Mouse (Mus musculus) adrenal gland, postnatal 14 days (tissue): ENCODE data around the gene Olfr324. TPM values are rescaled to one million over a fixed set of nuclear protein-coding genes. Genes with fewer than 3 reads are reported as not detected.

ENCODE experiments used
- DNase-seq: peaks from one replicate; pipeline ENCODE4 v3.0.0; 2021; ENCODE audit warnings: mixed read lengths
- long read RNA-seq, 2 experiments: library from polyadenylated mRNA; stranded (forward); transcript quantifications; one replicate each; pipeline ENCODE4 v2.0.0; 2021
- total RNA-seq: library from RNA; stranded (reverse); gene quantifications from 2 replicates; pipeline ENCODE4 v1.2.3, GENCODE M21; 2021

Olfr324 gene
- total RNA-seq = not detected in 2 replicates
- long read RNA-seq, experiment 1 = 0 reads
- long read RNA-seq, experiment 2 = 0 reads

- no peak for DNase-seq
Measured at GRCm38 (mm10) chr11:58594814-58595213, at the start of gene Olfr324. Olfr324 (plus strand) TSS chr11:58595114.

DNA sequence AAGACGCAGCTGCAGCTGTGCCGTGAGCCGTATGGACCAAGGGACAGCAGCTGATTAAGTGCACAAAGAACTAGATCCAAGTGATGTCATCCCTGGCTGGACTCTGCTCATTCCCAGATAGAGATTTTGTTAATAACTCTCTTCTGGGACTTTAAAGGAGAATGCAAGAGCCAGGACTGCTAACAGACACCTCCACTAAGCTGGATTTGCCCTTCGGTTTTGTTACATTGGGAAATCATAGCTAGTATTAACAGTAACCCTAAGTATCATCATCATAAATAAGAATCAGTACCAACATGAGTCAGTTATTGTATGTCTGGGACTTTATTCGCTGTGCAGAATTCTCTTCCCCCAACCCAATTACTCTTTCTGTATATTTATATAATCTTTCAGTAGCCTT, 48.6 kb upstream of the Olfr324 start, which contains the start of gene Olfr329-ps:
Olfr329-ps (minus strand) TSS at position 101 of the 400 bp plus-strand sequence.
- DNase-seq = no peak

DNA sequence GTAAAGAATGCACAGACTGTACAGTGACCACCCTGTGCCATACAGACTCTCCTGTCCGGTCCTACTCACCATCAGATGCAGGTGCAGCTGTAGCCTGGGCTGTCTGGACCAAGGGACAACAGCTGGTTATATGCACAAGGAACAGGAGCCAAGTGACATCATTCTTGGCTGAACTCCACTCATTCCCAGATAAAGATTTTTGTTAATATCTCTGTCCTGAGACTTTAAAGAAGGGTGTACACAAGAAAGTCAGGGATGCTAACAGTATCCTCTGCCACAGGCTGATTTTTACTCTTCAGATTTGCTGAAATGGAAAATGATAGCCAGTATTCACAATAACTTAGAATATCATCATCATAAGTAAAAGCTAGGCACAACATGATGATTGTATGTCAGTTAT, 39.4 kb upstream of the Olfr324 start, which contains the start of gene Olfr328:
Olfr328 (minus strand) TSS at position 101 of the 400 bp plus-strand sequence.
- no peak for DNase-seq

GRCm38 (mm10) chr11:58570405-58570804, 24.5 kb upstream of the Olfr324 start, which contains the start of gene Olfr224:
Olfr224 (minus strand) TSS chr11:58570553.
- DNase-seq = no peak

GRCm38 (mm10) chr11:58577430-58577829, 17.5 kb upstream of the Olfr324 start, which contains the start of gene Olfr325:
Olfr325 (plus strand) TSS chr11:58577730.
- DNase-seq = no peak

DNA sequence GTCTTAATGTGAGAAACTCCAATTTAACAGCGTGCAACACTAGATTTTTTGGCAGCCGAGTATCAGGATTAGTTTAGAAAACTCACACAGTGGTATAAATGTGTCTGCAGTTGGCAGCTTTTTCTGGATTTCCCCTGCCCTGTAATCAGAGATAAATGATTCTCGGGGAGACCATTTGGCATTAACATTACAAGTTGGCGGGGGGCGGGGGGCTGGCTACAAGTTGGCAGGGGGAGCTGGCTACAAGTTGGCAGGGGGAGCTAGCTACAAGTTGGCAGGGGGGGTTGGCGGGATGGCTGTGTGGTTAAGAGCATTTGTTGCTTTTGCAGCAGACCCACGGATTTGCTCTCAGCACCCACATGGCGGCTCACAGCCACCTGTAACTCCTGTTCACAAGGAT, 16.3 kb upstream of the Olfr324 start:
- no peak for DNase-seq

- peak; percentile 61 for DNase-seq
Measured at GRCm38 (mm10) chr11:58587898-58588348, 7.0 kb upstream of the Olfr324 start.

DNA sequence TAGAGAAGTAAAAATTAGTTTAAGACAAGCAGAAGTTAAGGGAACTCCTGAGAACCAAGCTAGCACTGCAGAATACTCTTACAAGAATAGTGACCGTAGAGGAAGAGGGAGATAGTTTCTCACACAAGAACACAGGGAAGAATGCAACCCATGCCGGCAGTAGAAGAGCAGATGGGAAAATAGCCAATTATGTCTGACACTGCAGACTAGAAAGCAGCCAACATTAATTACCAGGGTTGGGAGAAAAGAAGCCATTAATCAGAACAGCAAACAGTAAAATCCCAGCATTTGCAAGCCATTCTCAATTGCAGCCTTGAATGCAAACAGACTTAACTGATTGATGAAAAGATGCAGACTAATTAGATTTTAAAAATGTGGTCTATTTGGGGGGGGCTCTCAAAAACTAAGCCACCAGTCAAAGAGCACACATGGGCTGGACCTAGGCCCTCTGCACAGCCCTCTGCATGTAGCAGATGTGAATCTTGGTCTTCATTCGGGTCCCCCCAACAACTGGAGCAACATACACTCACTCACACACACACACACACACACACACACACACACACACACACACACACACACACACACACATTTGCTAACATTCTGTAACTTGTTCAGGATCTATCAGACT, 6.2 kb upstream of the Olfr324 start:
- DNase-seq = no peak

GRCm38 (mm10) chr11:58597837-58598236, 2.9 kb downstream of the Olfr324 start:
- DNase-seq = no peak

GRCm38 (mm10) chr11:58602062-58602461, 7.1 kb downstream of the Olfr324 start:
- no peak for DNase-seq

DNA sequence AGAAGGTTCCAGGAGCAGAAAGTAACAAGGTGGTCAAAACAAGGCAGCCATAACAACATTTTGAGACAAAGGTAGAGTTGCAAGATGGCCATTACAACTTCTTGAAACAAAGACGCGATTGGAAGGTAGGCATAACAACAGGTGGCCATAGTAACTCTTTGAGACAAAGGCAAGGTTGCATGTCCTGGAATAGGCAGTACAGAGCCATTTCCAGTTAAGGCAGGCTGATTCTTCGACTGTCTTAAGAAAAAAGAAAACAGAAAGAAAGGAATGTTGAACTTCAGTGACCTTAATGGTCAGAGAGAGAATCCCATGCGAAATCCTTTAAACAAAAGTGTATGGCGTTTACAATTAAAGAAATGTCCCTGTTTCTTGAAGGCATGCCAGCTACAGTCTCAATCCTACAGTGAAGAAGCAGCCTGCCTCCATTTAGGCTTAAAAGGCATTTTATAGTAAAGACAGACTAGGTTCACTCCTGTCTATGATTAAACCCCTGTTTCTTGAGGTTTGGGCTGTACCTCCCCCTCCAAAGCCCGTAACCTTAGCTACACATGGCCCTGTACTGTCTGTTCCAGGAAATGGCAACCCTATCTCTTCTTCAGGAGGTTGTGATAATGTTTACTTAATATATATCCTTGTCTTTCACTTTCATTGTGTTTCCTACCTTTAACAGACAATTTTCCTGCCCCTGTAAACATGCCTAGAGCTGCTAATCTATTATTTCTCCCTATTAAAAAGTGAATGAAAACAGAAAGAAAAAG, 8.1 kb downstream of the Olfr324 start:
- DNase-seq = no peak

GRCm38 (mm10) chr11:58604688-58605087, 9.8 kb downstream of the Olfr324 start:
- no peak for DNase-seq

DNA sequence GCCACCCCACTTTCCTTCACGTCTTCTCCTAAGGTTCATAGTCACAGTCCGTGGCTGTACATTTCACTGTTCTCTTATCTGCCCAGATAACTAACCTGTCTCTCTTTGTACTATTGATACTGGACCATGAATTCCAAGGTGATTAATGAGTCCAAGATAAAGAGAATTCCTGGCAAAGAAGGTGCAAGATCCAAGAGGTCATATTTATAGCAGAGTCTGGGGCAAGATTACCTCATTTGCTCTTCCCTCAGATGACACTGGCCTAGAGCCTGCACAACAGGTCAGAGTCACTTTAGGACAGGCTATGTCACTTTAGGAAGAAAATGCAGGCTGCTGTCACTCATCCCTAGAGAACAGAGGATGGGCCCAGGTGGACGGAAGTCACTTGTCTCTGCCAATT, 10.3 kb downstream of the Olfr324 start:
- no peak for DNase-seq

GRCm38 (mm10) chr11:58606177-58606919, 11.4 kb downstream of the Olfr324 start:
- no peak for DNase-seq

DNA sequence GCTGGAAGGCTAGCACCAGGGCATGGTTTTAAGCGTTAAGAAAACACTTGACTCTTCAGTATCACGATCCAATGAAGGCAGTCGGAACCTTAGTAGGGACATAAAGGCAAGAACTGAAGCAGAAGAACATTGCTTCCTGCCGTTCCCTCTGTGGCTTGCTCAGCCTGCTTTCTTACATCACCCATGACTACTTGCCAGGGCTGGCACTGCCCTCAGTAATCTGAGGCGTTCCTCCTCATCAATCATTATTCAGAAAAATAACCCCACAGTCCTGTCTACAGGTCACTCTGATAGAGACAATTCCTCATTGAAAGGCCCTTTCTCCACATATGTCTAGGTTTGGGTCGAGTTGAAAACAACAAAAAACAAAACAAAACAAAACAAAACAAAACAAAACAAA, 12.1 kb downstream of the Olfr324 start:
- no peak for DNase-seq

DNA sequence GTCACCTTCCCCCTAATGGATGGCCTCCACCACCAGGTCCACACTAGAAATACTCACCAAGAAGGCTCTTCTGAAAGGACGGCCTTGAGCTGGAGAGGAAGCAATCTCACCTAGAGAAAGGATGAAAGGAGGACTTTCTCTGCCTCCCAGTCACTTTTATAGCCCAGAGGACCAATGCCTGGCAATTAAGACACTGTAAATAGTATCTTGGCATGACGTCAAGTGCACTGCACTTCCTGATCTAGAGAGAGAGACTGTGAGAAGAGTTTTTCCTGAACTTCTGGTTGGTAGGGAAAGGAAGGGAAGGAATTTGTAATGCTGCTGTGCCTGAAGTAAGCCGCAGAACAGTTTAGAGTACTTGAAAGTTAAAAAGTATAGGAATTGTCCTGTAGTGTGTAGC, 18.4 kb downstream of the Olfr324 start:
- no peak for DNase-seq

DNA sequence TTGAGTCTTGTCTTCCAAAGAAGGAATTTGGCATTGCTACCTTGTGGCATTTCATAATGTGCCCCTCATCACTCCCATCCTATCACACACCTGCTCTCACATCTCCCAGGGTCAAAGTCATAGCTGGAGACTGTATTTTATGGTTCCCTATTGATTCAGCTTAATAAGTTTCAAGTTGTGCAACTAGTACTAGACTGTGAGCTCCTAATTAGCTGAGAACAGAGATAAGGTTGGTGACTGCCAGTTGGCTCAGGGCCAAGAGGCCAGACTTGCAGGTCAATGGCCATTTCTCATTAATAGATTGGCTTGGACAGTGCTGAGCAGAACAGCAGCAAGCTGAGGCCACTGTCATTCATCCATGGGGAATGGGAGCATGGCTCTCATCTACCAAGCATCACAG, 19.6 kb downstream of the Olfr324 start:
- DNase-seq = no peak

DNA sequence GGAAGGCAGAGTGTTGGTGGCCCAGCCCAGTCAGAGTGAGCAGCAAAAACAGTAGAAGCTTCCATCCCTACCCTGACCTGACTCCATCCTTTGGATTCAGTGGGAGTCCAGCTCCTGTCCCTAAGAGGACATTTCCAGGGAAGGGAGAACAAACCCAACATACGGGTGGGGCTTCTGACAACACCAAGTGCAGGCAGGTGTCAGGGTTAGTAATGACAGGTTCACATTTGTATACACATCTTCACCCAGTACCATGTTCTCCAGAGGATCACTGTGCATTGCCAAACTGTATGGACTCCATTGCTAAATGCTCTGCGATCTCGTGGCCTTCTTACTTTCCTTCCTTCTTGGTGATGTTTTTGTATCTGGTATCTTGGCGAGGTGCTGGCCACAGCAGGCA, 21.1 kb downstream of the Olfr324 start, which contains the start of gene 2210407C18Rik:
2210407C18Rik (minus strand) TSS at position 101 of the 400 bp plus-strand sequence.
- no peak for DNase-seq

- DNase-seq = no peak
Measured at GRCm38 (mm10) chr11:58618369-58618768, 23.5 kb downstream of the Olfr324 start.

- DNase-seq = no peak
Measured at GRCm38 (mm10) chr11:58618793-58619192, 23.9 kb downstream of the Olfr324 start.

DNA sequence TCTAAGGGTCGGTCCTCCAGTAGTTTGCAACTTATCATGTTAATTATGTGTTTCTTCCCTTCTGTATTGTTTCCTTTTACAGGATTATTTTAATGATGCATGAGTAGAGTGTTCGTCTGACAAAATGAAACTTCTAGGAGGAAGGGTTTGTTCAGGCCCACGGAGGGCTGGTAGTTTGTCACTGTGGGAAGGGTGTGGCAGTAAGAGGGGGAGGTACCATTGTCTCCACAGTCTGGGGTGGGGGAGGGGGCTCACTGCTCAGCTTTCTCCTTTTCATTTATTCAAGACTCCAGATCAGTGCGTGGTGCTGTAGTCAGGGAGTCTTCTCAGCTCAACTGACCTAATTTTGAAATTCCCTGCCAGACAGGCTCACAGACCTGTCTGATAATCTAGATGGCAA, 31.2 kb downstream of the Olfr324 start:
- no peak for DNase-seq

GRCm38 (mm10) chr11:58630401-58630800, 35.5 kb downstream of the Olfr324 start, which contains the start of gene Olfr323:
Olfr323 (minus strand) TSS chr11:58630501.
- DNase-seq = no peak
